Mouse (Mus musculus) G1E (cell line): Measurements from ENCODE around the gene Ticam1. TPM values are rescaled to one million over a fixed set of nuclear protein-coding genes. Genes with fewer than 3 reads are reported as not detected.
"Not testable (repeated sequence)": the region's sequence is repeated elsewhere in the genome, so short reads cannot be mapped to it uniquely, and the experiment has no call there.

Experiments
- ATAC-seq: 2 replicates; pipeline ENCODE4 v1.8.0; 2016; ENCODE audit warnings: mild to moderate bottlenecking; ENCODE audit not compliant: insufficient number of reproducible peaks, poor library complexity, low FRiP score, severe bottlenecking; ENCODE audit errors: extremely low read depth
- DNase-seq: peaks from one replicate; pipeline ENCODE4 v3.0.0; 2012; ENCODE audit warnings: low spot score
- H3K27me3 ChIP-seq: 2 replicates; pipeline ENCODE4 v1.6.1; 2012; ENCODE audit warnings: mild to moderate bottlenecking, low read length, inconsistent platforms; ENCODE audit not compliant: insufficient read depth
- H3K36me3 ChIP-seq: replicated peaks from 2 replicates; pipeline ENCODE3; 2012; ENCODE audit warnings: mild to moderate bottlenecking, inconsistent platforms
- H3K4me1 ChIP-seq: 2 replicates; pipeline ENCODE4 v1.6.1; 2012; ENCODE audit warnings: low read depth, low read length, inconsistent platforms, mixed read lengths; ENCODE audit not compliant: insufficient read depth
- H3K4me3 ChIP-seq: 2 replicates; pipeline ENCODE4 v1.5.1; 2012; ENCODE audit warnings: low read depth, mild to moderate bottlenecking, inconsistent platforms, low read length, moderate library complexity, mixed read lengths
- H3K9me3 ChIP-seq: replicated peaks from 2 replicates; pipeline ENCODE4 v1.6.1; 2012; ENCODE audit warnings: inconsistent platforms
- CTCF ChIP-seq: IDR thresholded peaks from 2 replicates; pipeline ENCODE4 v1.5.1; 2012; ENCODE audit warnings: low read depth, low read length, inconsistent platforms, mixed read lengths
- GATA1 ChIP-seq: IDR thresholded peaks from 2 replicates; pipeline ENCODE4 v1.6.1; 2012; ENCODE audit warnings: borderline replicate concordance, low read length, inconsistent platforms, mixed read lengths
- GATA2 ChIP-seq: IDR thresholded peaks from 2 replicates; pipeline ENCODE4 v1.6.1; 2012; ENCODE audit warnings: low read depth, low read length, inconsistent platforms, borderline replicate concordance
- POLR2AphosphoS5 ChIP-seq: IDR thresholded peaks from 2 replicates; pipeline ENCODE4 v1.6.1; 2012; ENCODE audit warnings: low read depth, low read length, inconsistent platforms; ENCODE audit not compliant: insufficient replicate concordance
- TAL1 ChIP-seq: conservative IDR thresholded peaks from 2 replicates; pipeline ENCODE4 v1.6.1; 2012; ENCODE audit warnings: low read depth, low read length, inconsistent platforms, mixed read lengths
- polyA plus RNA-seq: library from polyadenylated mRNA; stranded (reverse); fragments of >175 nt; gene quantifications from 2 replicates; pipeline ENCODE4 v1.2.3, GENCODE M21; 2012
- total RNA-seq, 2 experiments: library from RNA; stranded (forward) in 1 of 2; stranded (reverse) in 1 of 2; fragments of 200-1000 nt in 1 of 2; fragments of >200 nt in 1 of 2; fragmentation: Nextera tagmentation in 1 of 2; gene quantifications; 2 replicates each; pipeline ENCODE4 v1.2.3; 2014 to 2017

The Ticam1 gene
- total and polyA plus RNA-seq, 3 experiments: 5.7 to 15.2 (median 8.1) TPM

GRCm38 (mm10) chr17:56266271-56266670 is 10.3 kb downstream of the Ticam1 start:
- H3K4me3 ChIP-seq: no peak overlapping the region
- H3K27me3 ChIP-seq: no peaks in the 10 kb centered on the region
- ATAC-seq (no peak), DNase-seq (no peak)
- no peaks in the 10 kb centered on the region for H3K9me3 ChIP-seq
- peaks cover 58% of the 10 kb centered on the region for H3K4me1 ChIP-seq
- TF ChIP-seq CTCF (no peak), TAL1 (no peak), GATA1 (no peak), POLR2AphosphoS5 (no peak), GATA2 (no peak)
- H3K36me3 ChIP-seq: peaks cover 64% of the 10 kb centered on the region

- H3K9me3 ChIP-seq: no peaks in the 10 kb centered on the region
- no peak for DNase-seq
- ATAC-seq: peak; percentile 5; the same call in 1 of the 2 replicates
- no peak for TF ChIP-seq GATA1
- TF ChIP-seq GATA2: no peak
- TF ChIP-seq TAL1: no peak
- TF ChIP-seq CTCF: no peak
- no peak for TF ChIP-seq POLR2AphosphoS5
- peaks cover 64% of the 10 kb centered on the region for H3K36me3 ChIP-seq
- no peaks in the 10 kb centered on the region for H3K27me3 ChIP-seq
- no peak overlapping the region for H3K4me3 ChIP-seq
- H3K4me1 ChIP-seq: peaks cover 62% of the 10 kb centered on the region
Observed at GRCm38 (mm10) chr17:56265869-56266268, 10.7 kb downstream of the Ticam1 start.

- Histone ChIP-seq H3K27me3 (no peaks in the 10 kb centered on the region), H3K4me1 (peaks cover 68% of the 10 kb centered on the region), H3K36me3 (peaks cover 64% of the 10 kb centered on the region), H3K9me3 (no peaks in the 10 kb centered on the region), H3K4me3 (no peak overlapping the region)
- DNase-seq (no peak), ATAC-seq (no peak)
- TF ChIP-seq CTCF (no peak), POLR2AphosphoS5 (no peak), GATA1 (no peak), GATA2 (no peak), TAL1 (no peak)
Observed at GRCm38 (mm10) chr17:56265011-56265410, 11.6 kb downstream of the Ticam1 start.

- Histone ChIP-seq H3K27me3 (no peaks in the 10 kb centered on the region), H3K9me3 (no peaks in the 10 kb centered on the region), H3K4me1 (peaks cover 69% of the 10 kb centered on the region), H3K36me3 (peaks cover 67% of the 10 kb centered on the region), H3K4me3 (peak overlapping the region; percentile 22; the same call in 1 of the 2 replicates)
- DNase-seq: no peak
- ATAC-seq: peak; percentile 69
- TF ChIP-seq CTCF (peak; percentile 92), TAL1 (no peak)
Observed at GRCm38 (mm10) chr17:56264020-56264419, 12.6 kb downstream of the Ticam1 start.

GRCm38 (mm10) chr17:56262645-56263094 is 13.9 kb downstream of the Ticam1 start:
- DNase-seq (no peak), ATAC-seq (no peak)
- Histone ChIP-seq H3K27me3 (no peaks in the 10 kb centered on the region), H3K4me3 (no peak overlapping the region), H3K4me1 (peaks cover 80% of the 10 kb centered on the region), H3K36me3 (peaks cover 79% of the 10 kb centered on the region), H3K9me3 (no peaks in the 10 kb centered on the region)
- TF ChIP-seq CTCF: no peak
- no peak for TF ChIP-seq GATA1
- TF ChIP-seq GATA2: no peak
- TF ChIP-seq TAL1: no peak
- TF ChIP-seq POLR2AphosphoS5: no peak

- H3K27me3 ChIP-seq: no peaks in the 10 kb centered on the region
- TF ChIP-seq CTCF (no peak), GATA1 (no peak), GATA2 (no peak), TAL1 (no peak), POLR2AphosphoS5 (no peak)
- H3K9me3 ChIP-seq: no peaks in the 10 kb centered on the region
- peak overlapping the region; percentile 5; the same call in 1 of the 2 replicates for H3K4me3 ChIP-seq
- peaks cover 78% of the 10 kb centered on the region for H3K4me1 ChIP-seq
- no peak for ATAC-seq
- DNase-seq: no peak
- H3K36me3 ChIP-seq: peaks cover 80% of the 10 kb centered on the region
Observed at GRCm38 (mm10) chr17:56261166-56261565, 15.4 kb downstream of the Ticam1 start.

- Histone ChIP-seq H3K36me3 (peaks cover 65% of the 10 kb centered on the region), H3K4me1 (peaks cover 75% of the 10 kb centered on the region), H3K9me3 (no peaks in the 10 kb centered on the region), H3K27me3 (peaks cover 3% of the 10 kb centered on the region; the same call in 1 of the 2 replicates), H3K4me3 (peak overlapping the region; percentile 82; the same call in 1 of the 2 replicates)
- TF ChIP-seq GATA2 (no peak), CTCF (no peak), POLR2AphosphoS5 (no peak), GATA1 (no peak), TAL1 (no peak)
- ATAC-seq (no peak), DNase-seq (no peak)
Observed at GRCm38 (mm10) chr17:56259301-56260037, 17.1 kb downstream of the Ticam1 start.

GRCm38 (mm10) chr17:56258812-56259211 is 17.8 kb downstream of the Ticam1 start:
- H3K4me3 ChIP-seq: peak overlapping the region; percentile 82; the same call in 1 of the 2 replicates
- DNase-seq, H3K9me3 ChIP-seq, H3K27me3 ChIP-seq, ATAC-seq: not testable (repeated sequence)
- H3K4me1 ChIP-seq: peaks cover 70% of the 10 kb centered on the region
- H3K36me3 ChIP-seq: peaks cover 60% of the 10 kb centered on the region

GRCm38 (mm10) chr17:56258269-56258668 is 18.3 kb downstream of the Ticam1 start:
- H3K36me3 ChIP-seq: peaks cover 58% of the 10 kb centered on the region

More at GRCm38 (mm10) chr17:56258269-56258668, 18.3 kb downstream of the Ticam1 start:
- H3K9me3 ChIP-seq, H3K27me3 ChIP-seq, ATAC-seq, DNase-seq: not testable (repeated sequence)
- Histone ChIP-seq H3K4me3 (peak overlapping the region; percentile 82; the same call in 1 of the 2 replicates), H3K4me1 (peaks cover 69% of the 10 kb centered on the region)
